18 mouse cellular contexts compared by ENCODE assay signal in the genomic region with DNA sequence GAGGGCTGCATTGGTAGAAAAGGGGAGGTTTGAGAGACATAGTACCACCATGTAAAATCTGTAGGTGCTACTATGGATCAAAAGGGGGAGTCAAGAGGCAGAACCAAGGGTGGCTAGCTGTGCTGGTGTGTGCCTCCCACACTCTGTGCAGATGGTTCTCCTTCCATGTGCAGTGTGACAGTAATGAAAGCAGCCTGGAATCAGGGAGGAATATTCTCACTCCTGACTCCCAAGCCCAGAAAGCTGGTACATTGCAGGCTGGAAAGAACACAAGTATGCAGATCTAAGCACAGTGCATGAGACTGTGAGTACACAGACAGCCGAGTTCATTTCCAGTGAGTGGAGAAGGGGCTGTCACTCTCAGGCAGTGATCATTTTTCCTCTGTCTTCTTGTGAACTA.
A peak's percentile ranks its signal among the peaks of the same experiment; 100 is the strongest.
DNase-seq lines count a peak whose midpoint lies in the region; ATAC-seq lines count a peak whose summit lies in the region.
"Had no signal": no experiment of that assay in that cellular context is flagged by ENCODE, and none has a peak within 500 bp of the region (broad histone marks: within the 10 kb centered on the region; RNA-seq: fewer than 3 reads in every experiment).

No protein-coding gene starts in this region.

- WGBS in hindbrain, embryonic 14.5 days: 73% methylated on average over 1 of the region's 1 CpGs
- WGBS in hindbrain, embryonic 10.5 days: 79% methylated on average over 1 of the region's 1 CpGs
- 91% methylated on average over 1 of the region's 1 CpGs for WGBS in midbrain, embryonic 11.5 days
- WGBS in midbrain, embryonic 10.5 days: 95% methylated on average over 1 of the region's 1 CpGs

- H3K9me3 ChIP-seq in hindbrain, embryonic 14.5 days (ENCODE audit: control insufficient read depth, low read length): no peaks in the 10 kb centered on the region
- no peaks in the 10 kb centered on the region for H3K9me3 ChIP-seq in hindbrain, embryonic 10.5 days
- H3K9me3 ChIP-seq in midbrain, embryonic 11.5 days (ENCODE audit: control insufficient read depth, low read length): no peaks in the 10 kb centered on the region
- H3K9me3 ChIP-seq in midbrain, embryonic 10.5 days (replicated peaks): no peaks in the 10 kb centered on the region
- H3K9me3 ChIP-seq: heart, embryonic 12.5 days; intestine, embryonic 15.5 days; limb, embryonic 13.5 days had no signal

- no peak overlapping the region for H3K4me2 ChIP-seq in hindbrain, embryonic 14.5 days (replicated peaks)
- no peak overlapping the region for H3K4me2 ChIP-seq in midbrain, embryonic 11.5 days
- H3K4me2 ChIP-seq: heart, embryonic 12.5 days; intestine, embryonic 15.5 days; limb, embryonic 13.5 days had no signal

- no peaks in the 10 kb centered on the region for H3K4me1 ChIP-seq in hindbrain, embryonic 14.5 days (replicated peaks; ENCODE audit: control insufficient read depth, insufficient read depth, low read length)
- H3K4me1 ChIP-seq in hindbrain, embryonic 10.5 days (replicated peaks): no peaks in the 10 kb centered on the region
- no peaks in the 10 kb centered on the region for H3K4me1 ChIP-seq in midbrain, embryonic 11.5 days (ENCODE audit: control insufficient read depth, insufficient read depth, low read length)
- H3K4me1 ChIP-seq in midbrain, embryonic 10.5 days: no peaks in the 10 kb centered on the region
- H3K4me1 ChIP-seq: heart, embryonic 12.5 days; intestine, embryonic 15.5 days had no signal

- intact Hi-C loops in left cerebral cortex, postnatal 36 days (cut with DNase I): no loop called here

- no peak overlapping the region for H3K9ac ChIP-seq in hindbrain, embryonic 14.5 days
- H3K9ac ChIP-seq in midbrain, embryonic 11.5 days (ENCODE audit: low read length): no peak overlapping the region
- H3K9ac ChIP-seq: heart, embryonic 12.5 days; intestine, embryonic 15.5 days; limb, embryonic 13.5 days; liver, embryonic 14.5 days had no signal

- no peak overlapping the region for H3K27ac ChIP-seq in hindbrain, embryonic 14.5 days
- no peak overlapping the region for H3K27ac ChIP-seq in hindbrain, embryonic 10.5 days
- H3K27ac ChIP-seq in midbrain, embryonic 11.5 days (ENCODE audit: low read depth, low read length): no peak overlapping the region
- no peak overlapping the region for H3K27ac ChIP-seq in midbrain, embryonic 10.5 days (replicated peaks)
- H3K27ac ChIP-seq: gastrocnemius, adult 2 months; intestine, embryonic 15.5 days; limb, embryonic 13.5 days; liver, embryonic 14.5 days had no signal

- DNase-seq in cerebellum, adult 9-10 months: no peak
- no peak for DNase-seq in hindbrain, embryonic 14.5 days (ENCODE audit: low spot score)
- no peak for DNase-seq in hindbrain, embryonic 10.5 days (ENCODE audit: low spot score)
- no peak for DNase-seq in midbrain, embryonic 11.5 days (ENCODE audit: low spot score, missing footprints)
- DNase-seq in midbrain, embryonic 10.5 days (ENCODE audit: low spot score): no peak
- DNase-seq in left cerebral cortex, postnatal 36 days (ENCODE audit: low spot score in 2 of 2): peak; percentile 20 to 30
- no peak for DNase-seq in thymus, postnatal 10 days (ENCODE audit: low spot score in 2 of 2)
- DNase-seq: cerebellum, postnatal 25 days; gastrocnemius, adult 2 months; heart, postnatal 4 days; thymus, postnatal 4 days had no signal

- peaks cover 4% of the 10 kb centered on the region; the same call in 1 of the 2 replicates for H3K36me3 ChIP-seq in hindbrain, embryonic 14.5 days (replicated peaks; ENCODE audit: control insufficient read depth, insufficient read depth)
- H3K36me3 ChIP-seq in hindbrain, embryonic 10.5 days: no peaks in the 10 kb centered on the region; the same call in 1 of the 2 replicates
- H3K36me3 ChIP-seq in midbrain, embryonic 11.5 days (ENCODE audit: control insufficient read depth, insufficient read depth, low read length): no peaks in the 10 kb centered on the region
- H3K36me3 ChIP-seq in midbrain, embryonic 10.5 days: no peaks in the 10 kb centered on the region
- H3K36me3 ChIP-seq: heart, embryonic 12.5 days; intestine, embryonic 15.5 days; limb, embryonic 13.5 days had no signal

- no peak overlapping the region for H3K4me3 ChIP-seq in hindbrain, embryonic 14.5 days (replicated peaks; ENCODE audit: low read length)
- no peak overlapping the region for H3K4me3 ChIP-seq in hindbrain, embryonic 10.5 days
- no peak overlapping the region for H3K4me3 ChIP-seq in midbrain, embryonic 11.5 days (ENCODE audit: low read depth, low read length)
- no peak overlapping the region for H3K4me3 ChIP-seq in midbrain, embryonic 10.5 days
- H3K4me3 ChIP-seq: gastrocnemius, adult 2 months; heart, embryonic 12.5 days; intestine, embryonic 15.5 days; limb, embryonic 13.5 days; megakaryocyte, embryonic 14.5 days had no signal

- 0 out of 2 replicates have a peak, but pooled peaks have one; percentile 31 for ATAC-seq in cerebellum, adult (ENCODE audit: insufficient number of reproducible peaks, low FRiP score, low TSS enrichment)
- ATAC-seq in hindbrain, embryonic 14.5 days (ENCODE audit: low FRiP score): peak; percentile 4; the same call in 1 of the 2 replicates
- 0 out of 2 replicates have a peak, but pooled peaks have one; percentile 27 for ATAC-seq in midbrain, embryonic 11.5 days (ENCODE audit: low FRiP score)
- ATAC-seq: intestine, embryonic 15.5 days; lung, postnatal 0 days had no signal

- H3K27me3 ChIP-seq in hindbrain, embryonic 14.5 days (ENCODE audit: control insufficient read depth, insufficient read depth, low read length): no peaks in the 10 kb centered on the region
- no peaks in the 10 kb centered on the region for H3K27me3 ChIP-seq in hindbrain, embryonic 10.5 days (ENCODE audit: insufficient read depth, poor library complexity, severe bottlenecking)
- no peaks in the 10 kb centered on the region for H3K27me3 ChIP-seq in midbrain, embryonic 11.5 days (ENCODE audit: control insufficient read depth, insufficient read depth, low read length)
- H3K27me3 ChIP-seq in midbrain, embryonic 10.5 days (ENCODE audit: low read depth, poor library complexity, severe bottlenecking): no peaks in the 10 kb centered on the region
- H3K27me3 ChIP-seq: intestine, embryonic 15.5 days; limb, embryonic 13.5 days; megakaryocyte, embryonic 14.5 days had no signal

Comparison
In these comparisons a context has a peak if more than half of its experiments do, and no peak if none do; other contexts are left out.
1. DNase-seq: peak in left cerebral cortex, postnatal 36 days (2 of 2); none in cerebellum, adult 9-10 months (single experiment), hindbrain, embryonic 14.5 days (single experiment), hindbrain, embryonic 10.5 days (single experiment), midbrain, embryonic 11.5 days (single experiment), midbrain, embryonic 10.5 days (single experiment) and thymus, postnatal 10 days (0 of 2).
2. Peak in every context shown above with its lines, with median percentiles within 50 percentile points of each other: ATAC-seq.